Mouse (Mus musculus) liver, postnatal 0 days (tissue): Measurements from ENCODE around the gene Irf2bpl.

Source experiments
- CTCF ChIP-seq: sonication (generic); IDR thresholded peaks from 2 replicates; pipeline ENCODE4 v1.5.1; 2016; ENCODE audit warnings: antibody characterized with exemption, low read depth
- EP300 ChIP-seq: IDR thresholded peaks from 2 replicates; pipeline ENCODE4 v1.6.1; 2016; ENCODE audit warnings: antibody characterized with exemption, low read depth, mild to moderate bottlenecking

GRCm38 (mm10) chr12:86894841-86895428 lies 10.3 kb upstream of the Irf2bpl start:
- TF ChIP-seq CTCF (no peak), EP300 (0 out of 2 replicates have a peak, but pooled peaks have one; percentile 3)
